Mouse (Mus musculus) adipocyte (in vitro differentiated cells): ENCODE results near the gene Tsc22d1.
A peak's percentile ranks its signal among the peaks of the same experiment; 100 is the strongest.

Source experiments
- DNase-seq: peaks from one replicate; pipeline ENCODE4 v3.0.0-alpha.2; 2016; ENCODE audit warnings: low spot score

Gene Tsc22d1

GRCm38 (mm10) chr14:76518217-76518616 lies 103.5 kb downstream of the Tsc22d1 start:
- DNase-seq = no peak

GRCm38 (mm10) chr14:76520606-76521005 lies 105.8 kb downstream of the Tsc22d1 start:
- DNase-seq = peak; percentile 26

GRCm38 (mm10) chr14:76521308-76521707 lies 106.5 kb downstream of the Tsc22d1 start:
- DNase-seq = peak; percentile 67

- no peak for DNase-seq
These were observed 108.6 kb downstream of the Tsc22d1 start for GRCm38 (mm10) chr14:76523344-76523743.

GRCm38 (mm10) chr14:76526467-76526866 lies 111.7 kb downstream of the Tsc22d1 start:
- peak; percentile 79 for DNase-seq

- peak; percentile 59 for DNase-seq
These were observed 112.4 kb downstream of the Tsc22d1 start for GRCm38 (mm10) chr14:76527030-76527719.

- no peak for DNase-seq
These were observed 113.1 kb downstream of the Tsc22d1 start for GRCm38 (mm10) chr14:76527758-76528313.

- DNase-seq = peak; percentile 91
These were observed 113.9 kb downstream of the Tsc22d1 start for GRCm38 (mm10) chr14:76528641-76529040.

- DNase-seq = no peak
These were observed 116.4 kb downstream of the Tsc22d1 start for GRCm38 (mm10) chr14:76531027-76531660.

GRCm38 (mm10) chr14:76532257-76533169 lies 117.8 kb downstream of the Tsc22d1 start:
- no peak for DNase-seq

- DNase-seq = no peak
These were observed 118.5 kb downstream of the Tsc22d1 start for GRCm38 (mm10) chr14:76533170-76533815.

- DNase-seq = no peak
These were observed 120.3 kb downstream of the Tsc22d1 start for GRCm38 (mm10) chr14:76535096-76535495.

- peak; percentile 58 for DNase-seq
These were observed 122.2 kb downstream of the Tsc22d1 start for GRCm38 (mm10) chr14:76536921-76537320.

GRCm38 (mm10) chr14:76540005-76540670 lies 125.4 kb downstream of the Tsc22d1 start:
- DNase-seq = no peak

GRCm38 (mm10) chr14:76541341-76541740 lies 126.6 kb downstream of the Tsc22d1 start:
- no peak for DNase-seq

GRCm38 (mm10) chr14:76544136-76544535 lies 129.4 kb downstream of the Tsc22d1 start:
- DNase-seq = no peak

- DNase-seq = peak; percentile 24
These were observed 140.7 kb downstream of the Tsc22d1 start for GRCm38 (mm10) chr14:76555263-76556030.

- peak; percentile 34 for DNase-seq
These were observed 141.5 kb downstream of the Tsc22d1 start for GRCm38 (mm10) chr14:76556031-76556851.

GRCm38 (mm10) chr14:76556852-76557208 lies 142.1 kb downstream of the Tsc22d1 start, which contains the start of gene Serp2:
TSS of gene Serp2 (minus strand) at chr14:76556889.
- DNase-seq = no peak
